Mouse (Mus musculus) heart, adult 9 months (tissue): ENCODE data around the gene Gm13285.
A peak's percentile ranks its signal among the peaks of the same experiment; 100 is the strongest.
"Not testable (repeated sequence)": the region's sequence is repeated elsewhere in the genome, so short reads cannot be mapped to it uniquely, and the experiment has no call there.

Source experiments
- DNase-seq, 2 experiments: peaks; one replicate each; pipeline ENCODE4 v3.0.0; 2022; ENCODE audit warnings: low spot score in 2 of 2

The Gm13285 gene

DNA sequence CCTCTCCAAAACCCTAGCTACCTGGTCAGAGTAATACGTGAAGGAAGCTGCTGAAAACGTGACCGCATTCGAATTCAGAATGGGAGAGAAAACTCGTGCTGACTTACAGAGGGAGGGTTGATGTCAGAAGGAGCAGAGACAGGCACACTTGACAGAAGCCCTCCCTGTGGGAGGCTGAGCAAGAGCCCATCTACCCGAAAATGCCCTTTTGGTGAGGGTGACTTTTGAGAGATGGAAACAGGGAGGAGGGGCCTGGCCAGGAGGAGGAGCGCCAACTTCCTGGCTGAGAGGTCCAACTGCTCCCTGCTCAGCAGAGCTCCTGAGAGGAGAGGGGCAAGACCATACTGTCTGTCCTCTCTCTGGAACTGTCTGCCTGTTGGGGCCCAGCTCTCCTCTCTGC lies at the start of gene Gm13285:
Gm13285 (plus strand) TSS at position 301 of the 400 bp plus-strand sequence.
- not testable (repeated sequence) for DNase-seq

DNA sequence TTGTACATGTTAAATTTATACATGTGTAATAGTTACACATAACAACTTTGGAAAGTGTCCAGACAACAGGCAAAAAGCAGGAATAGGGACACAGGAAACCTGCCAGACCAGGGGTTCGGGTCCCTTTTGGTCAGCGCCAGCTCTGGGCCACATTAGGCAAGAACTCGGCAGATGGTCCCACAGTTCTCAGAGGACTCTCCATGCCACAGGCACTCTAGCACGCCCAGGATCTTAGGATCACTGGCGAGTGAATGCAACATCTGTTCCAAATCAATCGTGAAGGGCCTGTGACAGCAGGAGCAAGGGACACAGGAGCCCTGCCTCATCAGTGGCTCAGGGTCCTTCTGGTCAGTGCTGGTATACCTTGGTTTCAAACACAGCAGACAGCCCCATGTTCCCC lies 49.5 kb upstream of the Gm13285 start:
- DNase-seq: no peak

DNA sequence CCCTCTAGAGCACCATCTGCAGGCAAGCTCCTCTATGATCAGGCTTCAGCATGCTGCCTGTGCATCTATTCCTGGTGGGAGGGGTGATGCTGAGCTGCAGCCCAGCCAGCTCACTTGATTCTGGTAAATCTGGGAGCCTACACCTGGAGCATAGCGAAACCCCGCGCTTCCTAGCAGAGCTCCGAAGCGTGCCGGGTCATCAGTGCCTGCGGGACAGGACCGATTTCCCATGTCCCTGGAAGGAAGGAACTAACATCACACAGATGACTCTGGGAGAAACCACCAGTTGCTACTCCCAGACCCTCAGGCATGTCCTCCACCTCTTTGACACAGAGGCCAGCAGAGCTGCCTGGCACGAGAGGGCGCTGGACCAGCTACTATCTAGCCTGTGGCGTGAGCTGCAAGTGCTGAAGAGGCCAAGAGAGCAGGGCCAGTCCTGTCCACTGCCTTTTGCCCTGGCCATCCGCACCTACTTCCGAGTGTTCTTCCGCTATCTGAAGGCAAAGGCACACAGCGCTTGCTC lies 44.6 kb upstream of the Gm13285 start, which contains the start of gene Gm13271:
Gm13271 (plus strand) TSS at position 51 of the 523 bp plus-strand sequence.
- peak; percentile 81 for DNase-seq

DNA sequence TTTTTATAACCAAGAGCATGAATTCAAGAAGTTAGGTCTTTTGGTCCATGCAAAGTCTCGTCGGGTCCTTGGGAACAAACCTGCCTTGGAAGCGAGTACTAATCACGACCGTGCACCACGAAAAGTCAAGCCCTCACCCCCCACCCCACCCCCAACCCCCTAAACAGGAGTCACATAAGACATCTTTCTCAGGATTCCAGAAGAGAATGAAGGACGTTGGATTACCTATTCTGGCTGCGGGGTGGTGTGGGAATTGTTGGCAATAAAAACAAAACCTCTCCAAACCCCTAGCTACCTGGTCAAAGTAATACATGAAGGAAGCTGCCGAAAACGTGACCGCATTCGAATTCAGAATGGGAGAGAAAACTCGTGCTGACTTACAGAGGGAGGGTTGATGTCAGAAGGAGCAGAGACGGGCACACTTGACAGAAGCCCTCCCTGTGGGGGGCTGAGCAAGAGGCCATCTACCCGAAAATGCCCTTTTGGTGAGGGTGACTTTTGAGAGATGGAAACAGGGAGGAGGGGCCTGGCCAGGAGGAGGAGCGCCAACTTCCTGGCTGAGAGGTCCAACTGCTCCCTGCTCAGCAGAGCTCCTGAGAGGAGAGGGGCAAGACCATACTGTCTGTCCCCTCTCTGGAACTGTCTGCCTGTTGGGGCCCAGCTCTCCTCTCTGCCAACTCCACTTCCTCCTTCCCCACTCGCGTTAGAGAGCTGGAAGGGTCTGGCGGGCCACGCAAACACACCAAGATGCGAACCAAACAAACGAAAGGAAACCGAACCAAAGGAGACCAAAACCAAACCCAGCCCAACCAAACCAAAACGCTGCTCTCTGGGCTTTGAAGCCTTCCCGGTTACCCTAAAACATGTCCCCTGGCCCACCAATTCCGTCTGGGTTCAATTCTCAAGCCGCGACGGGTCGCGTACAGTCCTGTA lies 42.6 kb upstream of the Gm13285 start:
- peak in 1 of 2 experiments; percentile 29 for DNase-seq

DNA sequence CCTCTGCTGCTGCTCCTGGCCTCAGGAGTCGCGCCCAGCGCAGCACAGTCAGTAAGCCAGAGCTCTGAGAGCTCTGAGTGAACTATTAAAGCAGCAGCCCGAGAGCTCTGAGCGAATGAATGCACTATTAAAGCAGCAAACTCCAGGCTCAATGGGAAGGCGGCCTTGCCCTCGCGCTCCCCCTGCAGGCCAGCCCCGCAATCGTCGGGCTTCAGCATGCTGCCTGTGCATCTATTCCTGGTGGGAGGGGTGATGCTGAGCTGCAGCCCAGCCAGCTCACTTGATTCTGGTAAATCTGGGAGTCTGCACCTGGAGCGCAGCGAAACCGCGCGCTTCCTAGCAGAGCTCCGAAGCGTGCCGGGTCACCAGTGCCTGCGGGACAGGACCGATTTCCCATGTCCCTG lies 41.8 kb upstream of the Gm13285 start:
- peak; percentile 91 to 94 for DNase-seq

DNA sequence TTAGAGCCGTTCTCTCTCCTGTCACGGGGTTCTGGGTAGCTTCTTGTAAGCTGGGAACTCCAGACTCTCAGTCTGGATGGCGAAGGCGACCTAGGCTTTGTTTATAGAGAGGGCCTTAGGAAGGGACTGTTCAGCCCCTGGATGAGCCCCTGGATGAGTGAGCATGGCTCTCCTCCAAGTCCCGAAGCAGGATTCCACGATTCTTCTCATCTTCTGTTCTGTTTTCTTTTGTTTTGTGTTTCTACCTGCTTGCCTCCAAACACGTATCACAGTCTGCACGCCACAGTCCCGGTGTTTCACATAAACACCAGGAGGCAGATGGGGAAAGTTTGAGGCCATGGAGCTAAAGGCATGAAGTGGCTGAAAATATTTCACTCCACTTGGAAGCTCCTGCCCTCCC lies 40.7 kb upstream of the Gm13285 start:
- DNase-seq: peak; percentile 23 to 44

DNA sequence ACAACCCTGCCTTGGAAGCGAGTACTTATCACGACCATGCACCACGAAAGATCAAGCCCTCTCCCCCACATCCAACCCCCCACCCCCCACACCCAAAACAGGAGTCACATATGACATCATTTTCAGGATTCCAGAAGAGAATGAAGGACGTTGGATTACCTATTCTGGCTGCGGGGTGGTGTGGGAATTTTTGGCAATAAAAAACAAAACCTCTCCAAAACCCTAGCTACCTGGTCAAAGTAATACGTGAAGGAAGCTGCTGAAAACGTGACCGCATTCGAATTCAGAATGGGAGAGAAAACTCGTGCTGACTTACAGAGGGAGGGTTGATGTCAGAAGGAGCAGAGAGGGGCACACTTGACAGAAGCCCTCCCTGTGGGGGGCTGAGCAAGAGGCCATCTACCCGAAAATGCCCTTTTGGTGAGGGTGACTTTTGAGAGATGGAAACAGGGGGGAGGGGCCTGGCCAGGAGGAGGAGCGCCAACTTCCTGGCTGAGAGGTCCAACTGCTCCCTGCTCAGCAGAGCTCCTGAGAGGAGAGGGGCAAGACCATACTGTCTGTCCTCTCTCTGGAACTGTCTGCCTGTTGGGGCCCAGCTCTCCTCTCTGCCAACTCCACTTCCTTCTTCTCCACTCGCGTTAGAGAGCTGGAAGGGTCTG lies 39.7 kb upstream of the Gm13285 start, which contains the start of gene Gm13283:
Gm13283 (plus strand) TSS at position 510 of the 659 bp plus-strand sequence.
- peak; percentile 44 to 67 for DNase-seq

DNA sequence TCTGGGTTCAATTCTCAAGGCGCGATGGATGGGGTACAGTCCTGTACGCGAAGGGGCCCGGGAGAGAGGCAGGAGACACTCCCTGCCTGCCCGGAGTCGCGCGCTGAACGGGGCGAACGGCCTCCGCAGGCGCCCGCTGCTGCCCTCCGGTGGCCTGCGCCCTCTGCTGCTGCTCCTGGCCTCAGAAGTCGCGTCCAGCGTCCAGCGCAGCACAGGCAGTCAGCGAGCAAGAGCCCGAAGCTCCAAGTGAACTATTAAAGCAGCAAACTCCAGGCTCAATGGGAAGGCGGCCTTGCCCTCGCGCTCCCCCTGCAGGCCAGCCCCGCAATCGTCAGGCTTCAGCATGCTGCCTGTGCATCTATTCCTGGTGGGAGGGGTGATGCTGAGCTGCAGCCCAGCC lies 39.0 kb upstream of the Gm13285 start:
- DNase-seq: peak; percentile 85

DNA sequence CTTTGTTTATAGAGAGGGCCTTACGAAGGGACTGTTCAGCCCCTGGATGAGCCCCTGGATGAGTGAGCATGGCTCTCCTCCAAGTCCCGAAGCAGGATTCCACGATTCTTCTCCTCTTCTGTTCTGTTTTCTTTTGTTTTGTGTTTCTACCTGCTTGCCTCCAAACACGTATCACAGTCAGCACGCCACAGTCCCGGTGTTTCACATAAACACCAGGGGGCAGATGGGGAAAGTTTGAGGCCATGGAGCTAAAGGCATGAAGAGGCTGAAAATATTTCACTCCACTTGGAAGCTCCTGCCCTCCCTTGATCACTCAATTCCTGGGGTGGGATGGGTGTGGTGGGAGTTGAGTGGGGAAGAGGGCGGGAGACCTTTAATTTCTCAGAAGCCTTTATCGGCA lies 37.7 kb upstream of the Gm13285 start:
- peak; percentile 64 to 73 for DNase-seq

DNA sequence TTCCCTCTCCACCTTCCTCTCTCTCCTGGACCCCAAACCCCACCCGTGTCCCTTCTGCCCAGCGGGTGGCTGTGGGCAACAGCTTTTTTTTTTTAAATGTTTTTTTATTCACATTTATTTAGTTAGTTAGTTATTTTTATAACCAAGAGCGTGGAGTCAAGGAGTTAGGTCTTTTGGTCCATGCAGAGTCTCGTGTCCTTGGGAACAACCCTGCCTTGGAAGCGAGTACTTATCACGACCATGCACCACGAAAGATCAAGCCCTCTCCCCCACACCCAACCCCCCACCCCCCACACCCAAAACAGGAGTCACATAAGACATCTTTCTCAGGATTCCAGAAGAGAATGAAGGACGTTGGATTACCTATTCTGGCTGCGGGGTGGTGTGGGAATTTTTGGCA lies 37.1 kb upstream of the Gm13285 start:
- DNase-seq: peak; percentile 32 to 35

DNA sequence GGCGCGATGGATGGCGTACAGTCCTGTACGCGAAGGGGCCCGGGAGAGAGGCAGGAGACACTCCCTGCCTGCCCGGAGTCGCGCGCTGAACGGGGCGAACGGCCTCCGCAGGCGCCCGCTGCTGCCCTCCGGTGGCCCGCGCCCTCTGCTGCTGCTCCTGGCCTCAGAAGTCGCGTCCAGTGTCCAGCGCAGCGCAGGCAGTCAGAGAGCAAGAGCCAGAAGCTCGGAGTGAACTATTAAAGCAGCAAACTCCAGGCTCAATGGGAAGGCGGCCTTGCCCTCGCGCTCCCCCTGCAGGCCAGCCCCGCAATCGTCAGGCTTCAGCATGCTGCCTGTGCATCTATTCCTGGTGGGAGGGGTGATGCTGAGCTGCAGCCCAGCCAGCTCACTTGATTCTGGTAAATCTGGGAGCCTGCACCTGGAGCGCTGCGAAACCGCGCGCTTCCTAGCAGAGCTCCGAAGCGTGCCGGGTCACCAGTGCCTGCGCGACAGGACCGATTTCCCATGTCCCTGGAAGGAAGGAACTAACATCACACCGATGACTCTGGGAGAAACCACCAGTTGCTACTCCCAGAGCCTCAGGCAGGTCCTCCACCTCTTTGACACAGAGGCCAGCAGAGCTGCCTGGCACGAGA lies 36.0 kb upstream of the Gm13285 start:
- peak; percentile 76 to 78 for DNase-seq

DNA sequence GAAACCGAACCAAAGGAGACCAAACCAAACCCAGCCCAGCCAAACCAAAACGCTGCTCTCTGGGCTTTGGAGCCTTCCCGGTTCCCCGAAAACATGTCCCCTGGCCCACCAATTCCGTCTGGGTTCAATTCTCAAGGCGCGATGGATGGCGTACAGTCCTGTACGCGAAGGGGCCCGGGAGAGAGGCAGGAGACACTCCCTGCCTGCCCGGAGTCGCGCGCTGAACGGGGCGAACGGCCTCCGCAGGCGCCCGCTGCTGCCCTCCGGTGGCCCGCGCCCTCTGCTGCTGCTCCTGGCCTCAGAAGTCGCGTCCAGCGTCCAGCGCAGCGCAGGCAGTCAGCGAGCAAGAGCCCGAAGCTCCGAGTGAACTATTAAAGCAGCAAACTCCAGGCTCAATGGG lies 25.9 kb upstream of the Gm13285 start, which contains the start of gene Gm13290:
Gm13290 (plus strand) TSS at position 301 of the 400 bp plus-strand sequence.
- not testable (repeated sequence) for DNase-seq

DNA sequence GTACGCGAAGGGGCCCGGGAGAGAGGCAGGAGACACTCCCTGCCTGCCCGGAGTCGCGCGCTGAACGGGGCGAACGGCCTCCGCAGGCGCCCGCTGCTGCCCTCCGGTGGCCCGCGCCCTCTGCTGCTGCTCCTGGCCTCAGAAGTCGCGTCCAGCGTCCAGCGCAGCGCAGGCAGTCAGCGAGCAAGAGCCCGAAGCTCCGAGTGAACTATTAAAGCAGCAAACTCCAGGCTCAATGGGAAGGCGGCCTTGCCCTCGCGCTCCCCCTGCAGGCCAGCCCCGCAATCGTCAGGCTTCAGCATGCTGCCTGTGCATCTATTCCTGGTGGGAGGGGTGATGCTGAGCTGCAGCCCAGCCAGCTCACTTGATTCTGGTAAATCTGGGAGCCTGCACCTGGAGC lies 22.8 kb upstream of the Gm13285 start, which contains the start of gene Gm13289:
Gm13289 (plus strand) TSS at position 301 of the 400 bp plus-strand sequence.
- not testable (repeated sequence) for DNase-seq

DNA sequence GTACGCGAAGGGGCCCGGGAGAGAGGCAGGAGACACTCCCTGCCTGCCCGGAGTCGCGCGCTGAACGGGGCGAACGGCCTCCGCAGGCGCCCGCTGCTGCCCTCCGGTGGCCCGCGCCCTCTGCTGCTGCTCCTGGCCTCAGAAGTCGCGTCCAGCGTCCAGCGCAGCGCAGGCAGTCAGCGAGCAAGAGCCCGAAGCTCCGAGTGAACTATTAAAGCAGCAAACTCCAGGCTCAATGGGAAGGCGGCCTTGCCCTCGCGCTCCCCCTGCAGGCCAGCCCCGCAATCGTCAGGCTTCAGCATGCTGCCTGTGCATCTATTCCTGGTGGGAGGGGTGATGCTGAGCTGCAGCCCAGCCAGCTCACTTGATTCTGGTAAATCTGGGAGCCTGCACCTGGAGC lies 19.9 kb upstream of the Gm13285 start, which contains the start of gene Gm13272:
Gm13272 (plus strand) TSS at position 301 of the 400 bp plus-strand sequence.
- not testable (repeated sequence) for DNase-seq

DNA sequence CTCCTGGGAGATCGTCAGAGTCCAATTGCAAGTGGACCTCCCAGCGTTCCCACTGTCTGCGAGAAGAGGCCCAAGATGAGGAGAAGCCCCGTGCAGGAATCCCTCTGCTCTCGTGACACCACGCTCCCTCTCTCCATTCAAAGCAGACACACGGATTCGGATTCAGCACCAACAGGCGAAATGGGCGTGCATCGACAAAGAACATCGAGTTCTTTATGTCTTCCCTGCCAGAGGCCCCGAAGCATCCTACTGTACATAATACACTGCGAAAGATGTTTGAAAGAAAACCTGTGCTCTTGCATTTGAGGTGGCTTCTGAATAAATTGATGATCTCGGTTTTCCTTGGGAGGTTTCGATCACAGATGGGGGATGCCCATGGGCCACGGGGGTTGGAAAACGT lies 19.1 kb upstream of the Gm13285 start:
- DNase-seq: not testable (repeated sequence)

DNA sequence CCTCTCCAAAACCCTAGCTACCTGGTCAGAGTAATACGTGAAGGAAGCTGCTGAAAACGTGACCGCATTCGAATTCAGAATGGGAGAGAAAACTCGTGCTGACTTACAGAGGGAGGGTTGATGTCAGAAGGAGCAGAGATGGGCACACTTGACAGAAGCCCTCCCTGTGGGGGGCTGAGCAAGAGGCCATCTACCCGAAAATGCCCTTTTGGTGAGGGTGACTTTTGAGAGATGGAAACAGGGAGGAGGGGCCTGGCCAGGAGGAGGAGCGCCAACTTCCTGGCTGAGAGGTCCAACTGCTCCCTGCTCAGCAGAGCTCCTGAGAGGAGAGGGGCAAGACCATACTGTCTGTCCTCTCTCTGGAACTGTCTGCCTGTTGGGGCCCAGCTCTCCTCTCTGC lies 17.6 kb upstream of the Gm13285 start, which contains the start of gene Ifnz:
Ifnz (plus strand) TSS at position 301 of the 400 bp plus-strand sequence.
- DNase-seq: not testable (repeated sequence)

DNA sequence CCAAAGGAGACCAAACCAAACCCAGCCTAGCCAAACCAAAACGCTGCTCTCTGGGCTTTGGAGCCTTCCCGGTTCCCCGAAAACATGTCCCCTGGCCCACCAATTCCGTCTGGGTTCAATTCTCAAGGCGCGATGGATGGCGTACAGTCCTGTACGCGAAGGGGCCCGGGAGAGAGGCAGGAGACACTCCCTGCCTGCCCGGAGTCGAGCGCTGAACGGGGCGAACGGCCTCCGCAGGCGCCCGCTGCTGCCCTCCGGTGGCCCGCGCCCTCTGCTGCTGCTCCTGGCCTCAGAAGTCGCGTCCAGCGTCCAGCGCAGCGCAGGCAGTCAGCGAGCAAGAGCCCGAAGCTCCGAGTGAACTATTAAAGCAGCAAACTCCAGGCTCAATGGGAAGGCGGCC lies 17.1 kb upstream of the Gm13285 start:
- not testable (repeated sequence) for DNase-seq

DNA sequence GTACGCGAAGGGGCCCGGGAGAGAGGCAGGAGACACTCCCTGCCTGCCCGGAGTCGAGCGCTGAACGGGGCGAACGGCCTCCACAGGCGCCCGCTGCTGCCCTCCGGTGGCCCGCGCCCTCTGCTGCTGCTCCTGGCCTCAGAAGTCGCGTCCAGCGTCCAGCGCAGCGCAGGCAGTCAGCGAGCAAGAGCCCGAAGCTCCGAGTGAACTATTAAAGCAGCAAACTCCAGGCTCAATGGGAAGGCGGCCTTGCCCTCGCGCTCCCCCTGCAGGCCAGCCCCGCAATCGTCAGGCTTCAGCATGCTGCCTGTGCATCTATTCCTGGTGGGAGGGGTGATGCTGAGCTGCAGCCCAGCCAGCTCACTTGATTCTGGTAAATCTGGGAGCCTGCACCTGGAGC lies 14.1 kb upstream of the Gm13285 start, which contains the start of gene Gm13276:
Gm13276 (plus strand) TSS at position 301 of the 400 bp plus-strand sequence.
- DNase-seq: not testable (repeated sequence)

DNA sequence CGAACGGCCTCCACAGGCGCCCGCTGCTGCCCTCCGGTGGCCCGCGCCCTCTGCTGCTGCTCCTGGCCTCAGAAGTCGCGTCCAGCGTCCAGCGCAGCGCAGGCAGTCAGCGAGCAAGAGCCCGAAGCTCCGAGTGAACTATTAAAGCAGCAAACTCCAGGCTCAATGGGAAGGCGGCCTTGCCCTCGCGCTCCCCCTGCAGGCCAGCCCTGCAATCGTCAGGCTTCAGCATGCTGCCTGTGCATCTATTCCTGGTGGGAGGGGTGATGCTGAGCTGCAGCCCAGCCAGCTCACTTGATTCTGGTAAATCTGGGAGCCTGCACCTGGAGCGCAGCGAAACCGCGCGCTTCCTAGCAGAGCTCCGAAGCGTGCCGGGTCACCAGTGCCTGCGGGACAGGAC lies 11.1 kb upstream of the Gm13285 start, which contains the start of gene Gm13277:
Gm13277 (plus strand) TSS at position 231 of the 400 bp plus-strand sequence.
- DNase-seq: peak; percentile 53 to 73

DNA sequence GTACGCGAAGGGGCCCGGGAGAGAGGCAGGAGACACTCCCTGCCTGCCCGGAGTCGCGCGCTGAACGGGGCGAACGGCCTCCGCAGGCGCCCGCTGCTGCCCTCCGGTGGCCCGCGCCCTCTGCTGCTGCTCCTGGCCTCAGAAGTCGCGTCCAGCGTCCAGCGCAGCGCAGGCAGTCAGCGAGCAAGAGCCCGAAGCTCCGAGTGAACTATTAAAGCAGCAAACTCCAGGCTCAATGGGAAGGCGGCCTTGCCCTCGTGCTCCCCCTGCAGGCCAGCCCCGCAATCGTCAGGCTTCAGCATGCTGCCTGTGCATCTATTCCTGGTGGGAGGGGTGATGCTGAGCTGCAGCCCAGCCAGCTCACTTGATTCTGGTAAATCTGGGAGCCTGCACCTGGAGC lies 8.2 kb upstream of the Gm13285 start, which contains the start of gene Gm13278:
Gm13278 (plus strand) TSS at position 301 of the 400 bp plus-strand sequence.
- DNase-seq: not testable (repeated sequence)
